Mouse (Mus musculus) cortical plate, adult 2 months (tissue): ENCODE results near the gene Ptpn14.

Experiments used
- CTCF ChIP-seq: fragments of 200-500 bp; IDR thresholded peaks from 2 replicates; pipeline ENCODE4 v1.5.1; 2011; ENCODE audit warnings: mild to moderate bottlenecking, control low read depth, low read length; ENCODE audit not compliant: insufficient read depth; ENCODE audit errors: extremely low read depth
- POLR2A ChIP-seq: fragments of 200-500 bp; IDR thresholded peaks from 2 replicates; pipeline ENCODE4 v1.6.1; 2011; ENCODE audit warnings: mild to moderate bottlenecking, low read length, control low read depth; ENCODE audit not compliant: insufficient read depth; ENCODE audit errors: extremely low read depth

- TF ChIP-seq POLR2A (no peak), CTCF (no peak)
These were observed 39.8 kb downstream of the Ptpn14 start for GRCm38 (mm10) chr1:189767910-189768309.
